Mouse (Mus musculus) left cerebral cortex, adult 8-10 months (tissue): ENCODE results near the gene Tmem217. TPM values are rescaled to one million over a fixed set of nuclear protein-coding genes. Genes with fewer than 3 reads are reported as not detected.
"Not testable (repeated sequence)": the region's sequence is repeated elsewhere in the genome, so short reads cannot be mapped to it uniquely, and the experiment has no call there.

Experiments used
- DNase-seq, 2 experiments: peaks; one replicate each; pipeline ENCODE4 v3.0.0; 2022; ENCODE audit warnings: low spot score in 2 of 2
- total RNA-seq, 4 experiments: library from RNA; stranded (reverse); gene quantifications; 2 replicates each; pipeline ENCODE4 v1.2.4; 2022

Tmem217 gene
- total RNA-seq, 4 experiments from 2014 or later, result not detected

DNA sequence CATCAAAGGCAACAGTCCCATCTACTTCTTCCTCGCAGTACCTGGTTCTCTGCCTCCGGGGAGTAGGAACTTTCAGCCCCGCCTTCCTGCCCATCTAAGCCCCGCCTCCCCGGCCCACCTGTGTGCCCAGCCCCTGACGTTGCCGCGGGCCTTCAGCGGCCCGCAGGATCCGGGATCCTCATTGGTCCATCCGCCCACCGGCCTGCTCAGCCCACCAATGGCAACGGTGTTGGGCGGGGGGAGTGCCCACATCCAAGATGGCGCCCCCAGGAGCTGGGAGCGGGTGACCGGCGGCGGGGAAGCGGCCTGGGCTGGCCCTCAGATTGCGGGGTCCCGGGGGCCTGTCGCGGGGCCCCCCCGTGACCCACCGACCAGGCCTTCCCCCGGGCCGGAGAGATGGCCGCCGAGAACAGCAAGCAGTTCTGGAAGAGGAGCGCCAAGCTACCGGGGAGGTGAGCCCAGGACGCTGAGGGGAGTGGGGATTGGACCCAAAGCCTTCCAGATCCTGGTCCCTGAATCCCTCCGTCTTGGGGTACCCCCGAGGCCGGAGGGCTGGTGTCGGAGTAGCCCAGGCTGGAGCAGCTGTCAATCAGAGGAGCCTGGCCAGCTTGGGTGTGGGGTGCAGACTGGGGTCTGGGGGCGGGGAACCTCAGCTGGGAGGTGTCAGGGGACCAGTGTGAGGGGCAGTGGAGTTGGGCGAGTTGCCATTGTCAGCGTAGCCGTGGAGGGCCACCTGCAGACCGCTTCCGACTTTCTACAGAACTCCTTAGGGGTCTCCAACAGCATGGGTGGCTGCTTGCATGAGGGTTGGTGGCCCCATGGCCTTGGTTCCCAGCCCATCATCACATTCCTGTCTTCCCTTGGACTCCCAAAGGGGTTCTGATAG, 2.4 kb downstream of the Tmem217 start, which contains the start of the genes Gm17657 and Tbc1d22b:
TSS of gene Gm17657 (minus strand) at position 96 of the 886 bp plus-strand sequence.
TSS of gene Tbc1d22b (plus strand) at position 243 of the 886 bp plus-strand sequence.
- peak; percentile 76 to 95 for DNase-seq

GRCm38 (mm10) chr17:29548994-29549393, 3.2 kb downstream of the Tmem217 start:
- no peak for DNase-seq

GRCm38 (mm10) chr17:29548494-29548893, 3.7 kb downstream of the Tmem217 start:
- no peak for DNase-seq

DNA sequence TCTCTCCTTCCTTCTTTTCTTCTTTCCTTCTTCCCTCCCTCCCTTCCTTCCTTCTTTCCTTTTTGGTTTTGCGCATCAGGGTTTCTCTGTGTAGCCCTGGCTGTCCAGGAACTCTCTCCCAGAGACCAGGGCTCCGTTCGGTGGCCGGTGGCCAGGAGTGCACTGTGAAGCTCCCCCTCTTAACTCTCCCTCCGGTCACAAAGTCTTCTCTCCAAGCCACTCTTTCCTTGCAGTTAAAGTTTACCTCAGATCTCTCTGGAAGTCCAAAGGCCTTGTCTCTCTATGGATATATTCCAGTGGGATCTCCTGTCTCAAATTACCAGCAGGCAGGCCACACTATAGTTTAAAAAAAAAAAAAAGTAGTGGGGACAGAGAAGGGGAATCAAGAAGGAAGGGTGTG, 6.9 kb downstream of the Tmem217 start:
- no peak for DNase-seq

- no peak for DNase-seq
These were observed 8.1 kb downstream of the Tmem217 start for GRCm38 (mm10) chr17:29544064-29544463.

DNA sequence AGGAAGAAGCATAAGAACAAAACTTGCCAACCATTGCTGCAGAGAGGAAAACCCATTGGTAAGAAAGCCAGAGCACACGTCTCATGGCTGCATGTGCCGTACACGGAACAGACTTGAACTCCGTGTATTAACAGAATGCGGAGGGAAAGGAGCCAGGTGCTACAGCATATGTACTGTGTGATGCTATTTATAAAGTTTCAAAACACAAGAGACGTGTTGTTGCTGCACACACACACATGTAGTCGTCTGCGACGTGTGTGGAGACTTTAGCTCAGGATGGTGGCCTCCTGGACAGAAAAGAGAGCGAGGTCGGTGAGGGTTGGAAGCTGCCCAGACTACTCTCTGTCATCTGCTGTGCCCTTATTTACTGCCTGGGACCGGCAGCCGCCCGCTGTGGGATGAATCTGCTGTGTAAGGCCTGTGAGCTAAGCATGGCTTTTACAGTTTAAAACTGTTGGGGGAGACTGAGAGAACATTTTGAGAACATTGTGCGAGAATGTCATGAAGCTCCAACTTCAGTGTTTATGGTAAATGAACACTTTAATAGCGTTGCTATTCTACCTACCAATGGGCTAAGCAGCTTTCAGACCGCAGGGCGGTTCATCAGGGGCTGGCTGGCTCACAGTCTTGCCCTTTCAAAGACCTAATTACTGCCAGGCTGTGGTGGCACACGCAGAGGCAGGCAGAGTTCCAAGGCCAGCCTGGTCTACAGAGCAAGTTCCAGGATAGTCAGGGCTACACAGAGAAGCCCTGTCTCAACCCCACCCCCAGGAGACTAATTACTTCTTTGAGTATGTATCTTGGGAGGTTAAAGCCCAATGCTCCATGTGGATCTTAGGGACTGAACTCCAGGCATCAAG, 9.1 kb downstream of the Tmem217 start:
- no peak for DNase-seq

- DNase-seq, result no peak
These were observed 10.8 kb downstream of the Tmem217 start for GRCm38 (mm10) chr17:29541419-29541818.

DNA sequence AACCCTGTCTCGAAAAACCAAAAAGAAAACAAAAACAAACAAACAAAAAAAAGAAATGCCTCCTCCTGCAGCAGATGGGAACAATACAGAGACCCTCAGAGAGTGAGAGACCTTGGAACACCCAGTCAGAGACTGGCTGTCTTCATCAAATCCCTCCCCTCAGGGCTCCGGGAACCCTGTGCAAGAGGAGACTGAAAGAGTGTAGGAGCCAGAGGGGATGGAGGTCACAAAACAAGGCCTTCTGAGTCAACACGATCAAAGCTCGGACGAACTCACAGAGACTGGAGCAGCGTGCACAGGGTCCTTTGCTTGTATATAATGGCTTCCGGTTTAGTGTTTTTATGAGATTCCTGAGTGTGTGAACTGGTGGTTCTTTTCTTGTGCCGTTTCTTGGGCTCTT, 11.8 kb downstream of the Tmem217 start:
- DNase-seq, result no peak

DNA sequence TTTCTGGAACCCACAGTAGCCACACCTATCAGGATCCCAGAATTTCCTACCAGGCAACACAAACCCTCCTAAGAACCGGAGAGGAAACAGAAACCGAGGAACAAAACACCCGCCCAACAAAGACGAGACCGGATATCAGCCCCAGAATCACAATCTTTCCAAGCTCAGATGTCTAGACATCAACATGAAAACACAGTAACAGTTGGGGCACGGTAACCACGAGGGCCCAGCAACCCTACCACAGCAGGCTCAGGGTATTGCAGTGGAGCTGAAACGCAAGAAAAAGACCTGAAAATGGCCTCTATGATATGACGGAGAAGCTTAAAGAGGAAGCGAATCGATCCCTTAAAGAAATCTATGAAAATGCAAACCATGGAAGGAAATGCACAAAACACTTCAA, 18.3 kb downstream of the Tmem217 start:
- no peak for DNase-seq

DNA sequence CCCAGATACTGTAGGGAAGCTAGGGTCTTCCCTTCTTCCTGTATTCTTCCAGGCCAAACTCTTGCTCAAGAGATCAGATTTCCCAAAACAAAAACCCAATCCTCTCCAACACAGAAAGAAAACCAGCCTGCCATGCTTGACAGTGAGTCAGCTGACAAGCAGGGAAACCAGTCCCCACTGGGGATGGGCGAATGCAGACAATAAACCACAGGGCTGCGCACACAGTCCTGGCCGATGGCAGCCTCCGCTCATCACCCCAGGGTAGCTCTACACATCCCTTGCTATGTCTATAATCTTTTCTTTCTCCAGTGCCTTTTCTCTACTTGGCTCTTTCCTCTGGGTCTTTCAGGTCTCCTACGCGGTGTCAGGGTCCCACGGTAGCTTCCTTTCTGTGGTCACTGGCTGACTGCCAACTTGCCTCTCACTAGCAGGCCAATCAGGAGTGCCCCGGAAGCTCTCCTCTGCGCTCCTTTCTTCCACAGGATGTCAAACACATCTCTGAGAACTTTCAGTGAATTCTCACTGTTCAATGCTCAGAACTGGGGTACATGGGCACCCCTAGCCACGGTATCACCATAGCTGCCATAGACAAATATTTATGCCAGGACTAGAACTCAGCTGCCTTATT, 20.3 kb downstream of the Tmem217 start:
- no peak for DNase-seq

DNA sequence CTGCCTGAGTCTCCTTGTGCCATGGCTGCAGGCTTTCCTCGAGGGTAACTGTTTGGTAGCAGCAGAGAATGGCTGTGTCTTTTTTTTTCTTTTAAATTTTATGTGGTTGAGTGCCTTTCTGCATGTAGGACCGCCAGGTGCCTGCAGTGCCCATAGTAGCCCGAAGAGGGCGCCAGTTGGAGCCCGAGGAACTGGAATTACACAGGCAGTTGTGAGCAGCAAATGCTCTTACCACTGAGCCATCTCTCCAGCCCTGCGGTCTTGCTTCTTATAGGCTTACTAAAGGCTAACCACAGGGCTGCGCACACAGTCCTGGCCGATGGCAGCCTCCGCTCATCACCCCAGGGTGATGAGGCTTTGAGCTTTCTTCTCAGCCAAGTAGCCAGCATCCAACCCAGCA, 20.9 kb downstream of the Tmem217 start:
- no peak for DNase-seq

DNA sequence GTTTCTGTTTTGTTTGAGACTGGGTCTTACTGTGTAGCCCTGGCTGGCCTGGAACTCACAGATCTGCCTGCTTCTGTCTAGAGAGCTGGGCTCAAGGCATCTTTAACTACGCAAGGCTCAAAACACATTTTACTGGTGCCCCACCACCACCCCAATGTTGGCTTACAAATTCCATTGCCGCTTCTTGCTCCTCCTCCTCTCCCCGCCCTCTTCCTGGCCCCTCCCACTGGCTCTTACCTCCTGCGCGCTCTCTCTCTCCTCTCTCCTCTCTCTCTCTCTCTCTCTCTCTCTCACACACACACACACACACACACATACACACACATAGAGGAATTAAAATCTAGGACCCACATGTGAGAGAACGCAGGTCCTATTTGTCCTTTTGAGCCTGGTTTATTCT, 21.7 kb downstream of the Tmem217 start:
- no peak for DNase-seq

- no peak for DNase-seq
These were observed 23.5 kb downstream of the Tmem217 start for GRCm38 (mm10) chr17:29528568-29529187.

GRCm38 (mm10) chr17:29525613-29526012, 26.6 kb downstream of the Tmem217 start:
- no peak for DNase-seq

DNA sequence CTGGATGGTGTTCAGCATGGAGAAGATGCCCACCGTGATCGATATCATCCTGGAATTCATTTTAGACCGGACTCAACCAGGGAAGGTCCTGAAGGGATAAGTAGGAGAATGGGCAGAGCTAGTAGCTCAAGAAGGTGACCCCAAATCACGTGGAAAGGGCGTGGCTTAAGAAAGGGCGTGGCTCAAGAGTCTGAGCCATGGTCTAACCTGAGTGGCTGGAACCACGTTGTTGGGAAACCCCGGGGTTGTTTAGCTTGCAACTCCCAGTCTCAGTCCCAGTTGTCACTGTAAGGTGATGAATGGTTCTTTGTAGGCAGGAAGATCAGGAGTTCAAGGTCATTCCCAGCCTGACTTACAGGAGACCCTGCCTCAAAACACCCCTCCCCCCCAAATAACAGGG, 32.5 kb downstream of the Tmem217 start:
- no peak for DNase-seq

DNA sequence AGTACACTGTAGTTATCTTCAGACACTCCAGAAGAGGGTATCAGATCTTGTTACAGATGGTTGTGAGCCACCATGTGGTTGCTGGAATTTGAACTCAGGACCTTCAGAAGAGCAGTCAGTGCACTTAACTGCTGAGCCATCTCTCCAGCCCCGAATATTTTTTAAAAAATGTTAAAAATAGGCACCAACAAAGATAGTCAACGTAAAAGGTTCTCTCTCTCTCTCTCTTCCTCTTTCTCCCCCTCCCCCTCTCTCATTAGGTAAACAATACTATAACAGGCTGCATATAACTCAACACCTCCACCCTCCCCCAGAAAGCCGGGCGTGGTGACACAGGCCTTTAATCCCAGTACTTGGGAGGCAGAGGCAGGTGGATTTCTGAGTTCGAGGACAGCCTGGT, 33.5 kb downstream of the Tmem217 start:
- DNase-seq, result not testable (repeated sequence)

DNA sequence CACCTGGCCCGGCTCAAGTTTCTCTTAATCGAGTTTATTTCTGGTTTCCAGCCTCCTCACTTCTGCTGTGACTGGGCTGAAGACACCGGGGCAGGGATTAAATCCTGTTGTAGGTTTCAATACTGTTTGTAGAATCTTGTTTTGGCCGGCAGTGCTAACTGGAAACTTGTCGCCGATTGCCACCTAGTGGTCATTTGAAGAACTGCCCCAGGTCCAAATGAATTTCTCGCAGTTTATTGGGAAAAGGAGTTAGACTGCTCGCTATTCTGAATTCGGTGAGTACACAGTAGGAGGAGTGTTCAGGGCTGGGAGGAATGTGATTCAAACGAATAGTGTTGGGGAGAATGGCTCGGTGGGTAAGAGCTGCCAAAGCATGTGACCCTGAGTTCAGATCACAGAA, 37.8 kb downstream of the Tmem217 start:
- peak; percentile 41 to 80 for DNase-seq

DNA sequence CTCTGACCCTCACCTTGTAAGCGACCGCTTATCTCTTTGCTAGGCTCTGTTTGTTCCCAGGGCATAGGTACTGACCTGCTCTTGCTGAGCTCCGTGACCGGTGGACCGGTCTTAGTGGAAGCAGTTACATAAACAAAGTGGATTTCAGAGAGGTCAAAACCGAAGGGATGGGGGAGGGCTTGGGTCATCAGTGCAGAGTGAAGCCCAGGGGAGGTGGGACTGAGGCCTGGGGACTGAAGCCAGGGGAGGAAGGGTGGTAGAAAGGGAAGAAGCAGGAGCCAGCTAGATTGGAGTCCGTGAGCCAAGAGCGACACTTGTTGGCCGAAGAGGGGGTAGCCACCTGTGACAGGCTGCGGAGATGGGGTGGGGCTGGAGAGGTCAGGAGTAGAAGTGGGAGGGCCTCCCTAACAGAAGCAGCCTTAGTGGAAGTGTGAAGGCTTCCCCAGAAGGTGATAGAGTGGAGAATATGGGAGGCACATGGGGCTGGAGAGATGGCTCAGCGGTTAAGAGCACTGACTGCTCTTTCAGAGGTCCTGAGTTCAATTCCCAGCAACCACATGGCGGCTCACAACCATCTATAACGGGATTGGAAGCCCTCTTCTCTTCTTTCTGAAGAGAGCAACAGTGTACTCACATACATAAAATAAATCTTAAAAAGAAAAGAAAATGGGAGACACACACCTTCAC, 39.0 kb downstream of the Tmem217 start:
- no peak for DNase-seq

DNA sequence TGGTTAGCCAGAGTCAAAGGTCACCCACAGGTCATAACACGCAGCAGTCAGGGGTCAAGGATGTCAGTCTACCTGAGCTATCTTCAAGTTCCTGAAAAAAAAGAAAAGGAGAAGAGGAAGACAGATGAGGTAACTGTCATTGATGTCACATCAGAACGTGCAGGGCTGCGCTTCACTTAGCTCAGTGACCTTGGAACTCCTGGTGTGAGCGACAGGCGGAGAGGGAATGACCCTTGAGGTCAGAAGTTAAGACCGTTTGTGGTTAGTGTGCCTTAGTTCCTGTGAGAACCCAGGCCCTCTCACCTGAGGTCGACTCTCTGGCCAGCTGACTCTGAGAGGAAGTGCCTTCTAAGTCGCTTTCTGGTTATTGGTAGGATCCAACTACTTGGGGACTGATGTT, 41.5 kb downstream of the Tmem217 start:
- DNase-seq, result no peak

GRCm38 (mm10) chr17:29508927-29509608, 43.1 kb downstream of the Tmem217 start:
- no peak for DNase-seq
